Mouse (Mus musculus): ENCODE results near the gene Has3.

DNA sequence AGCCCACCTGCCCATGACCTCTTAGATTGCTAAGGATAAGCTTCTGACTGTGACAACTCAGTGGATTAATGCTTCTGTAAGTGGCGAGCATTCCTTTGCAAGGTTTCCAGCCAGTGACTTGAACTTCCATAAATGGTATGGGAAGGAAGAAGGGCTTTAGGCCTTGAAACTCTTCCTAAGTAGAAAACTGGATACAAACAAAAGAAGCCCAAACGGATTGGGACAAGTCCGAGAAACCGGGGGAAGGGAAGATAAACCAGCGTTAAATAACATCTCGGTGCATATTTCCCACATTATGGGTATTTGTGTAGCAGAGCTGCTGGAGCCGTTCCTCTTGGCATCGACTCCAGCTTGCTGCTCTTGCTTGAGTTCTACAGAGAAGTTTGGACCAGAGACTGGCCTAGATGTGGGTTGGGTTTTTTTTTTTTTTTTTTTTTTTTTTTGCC is 54.9 kb downstream of the Has3 start:
- no peak for TF ChIP-seq CTCF (IDR thresholded peaks at IDR 0.05; ENCODE audit: low read depth, low read length)
- no peak for TF ChIP-seq POLR2A (IDR thresholded peaks at IDR 0.05; ENCODE audit: borderline replicate concordance, low read depth, low read length)
